Mouse (Mus musculus): ENCODE data around the gene Mrpl48. TPM values are rescaled to one million over a fixed set of nuclear protein-coding genes. Genes with fewer than 3 reads are reported as not detected.
A peak's percentile ranks its signal among the peaks of the same experiment; 100 is the strongest.

The Mrpl48 gene
- total RNA-seq (2021) = 10 to 100 TPM; 62.5 to 73.7 TPM
- long read RNA-seq, experiment 1, full-length matches to known transcripts = 52 of 59 reads
- long read RNA-seq, experiment 1, partial matches to known transcripts = 3 of 59 reads
- long read RNA-seq, experiment 1, other reads (novel, unspliced or antisense) = 4 of 59 reads
- long read RNA-seq, experiment 2, full-length matches to known transcripts = 52 of 56 reads
- long read RNA-seq, experiment 2, partial matches to known transcripts = 2 of 56 reads
- long read RNA-seq, experiment 2, other reads (novel, unspliced or antisense) = 2 of 56 reads

DNA sequence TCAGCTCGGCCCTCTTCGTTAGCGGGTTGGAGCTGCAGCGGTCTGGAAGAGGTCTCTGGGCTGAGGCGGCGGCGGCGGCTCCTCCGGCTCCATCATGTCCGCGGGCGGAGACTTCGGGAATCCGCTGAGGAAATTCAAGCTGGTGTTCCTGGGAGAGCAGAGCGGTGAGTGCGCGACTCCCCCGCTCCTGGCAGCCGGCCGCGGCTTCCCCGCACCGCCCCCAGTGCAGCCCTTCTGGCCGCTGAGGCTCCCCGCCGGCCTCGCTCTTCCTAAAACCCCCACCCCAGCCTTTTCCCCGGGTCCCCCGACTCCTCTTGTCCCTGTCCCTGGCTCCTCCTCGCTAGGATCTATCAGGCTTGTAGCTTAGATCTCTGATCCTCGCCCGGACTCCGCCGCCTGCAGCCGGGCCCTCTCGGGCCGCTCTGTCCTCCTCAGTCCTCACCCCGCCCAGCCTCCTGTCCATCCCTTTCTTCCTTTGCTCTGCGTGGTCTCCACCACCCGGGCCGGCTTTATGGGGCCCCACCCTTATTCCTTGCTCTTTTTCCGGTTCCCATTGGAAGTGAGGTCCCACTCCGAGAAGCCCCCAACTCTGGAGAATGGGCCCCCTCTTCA is at the start of gene Mrpl48:
Mrpl48 (minus strand) TSS at position 172 of the 612 bp plus-strand sequence.
- peak; percentile 71 for DNase-seq

DNA sequence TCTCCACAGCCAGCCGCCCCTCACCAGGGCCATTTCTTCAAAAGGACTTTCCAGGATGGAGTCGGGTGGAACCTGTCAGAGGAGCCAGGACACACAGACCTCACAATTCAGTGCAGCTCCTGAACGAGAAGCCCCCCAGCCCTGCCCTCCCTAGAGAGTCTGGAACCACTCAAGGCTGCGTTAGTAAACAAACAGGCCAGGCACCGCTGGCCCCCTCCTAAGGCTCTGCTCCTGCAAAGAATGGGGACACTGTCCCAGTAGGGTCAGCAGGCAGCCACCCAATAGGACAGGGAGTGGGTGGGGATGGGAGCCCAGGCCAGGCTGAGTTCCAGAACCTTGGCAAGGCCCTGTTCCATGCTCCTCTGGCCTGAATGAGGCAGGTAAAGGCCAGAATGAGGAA is 48.6 kb upstream of the Mrpl48 start:
- no peak for DNase-seq

GRCm38 (mm10) chr7:100654441-100654840 is 46.3 kb upstream of the Mrpl48 start:
- DNase-seq = no peak

DNA sequence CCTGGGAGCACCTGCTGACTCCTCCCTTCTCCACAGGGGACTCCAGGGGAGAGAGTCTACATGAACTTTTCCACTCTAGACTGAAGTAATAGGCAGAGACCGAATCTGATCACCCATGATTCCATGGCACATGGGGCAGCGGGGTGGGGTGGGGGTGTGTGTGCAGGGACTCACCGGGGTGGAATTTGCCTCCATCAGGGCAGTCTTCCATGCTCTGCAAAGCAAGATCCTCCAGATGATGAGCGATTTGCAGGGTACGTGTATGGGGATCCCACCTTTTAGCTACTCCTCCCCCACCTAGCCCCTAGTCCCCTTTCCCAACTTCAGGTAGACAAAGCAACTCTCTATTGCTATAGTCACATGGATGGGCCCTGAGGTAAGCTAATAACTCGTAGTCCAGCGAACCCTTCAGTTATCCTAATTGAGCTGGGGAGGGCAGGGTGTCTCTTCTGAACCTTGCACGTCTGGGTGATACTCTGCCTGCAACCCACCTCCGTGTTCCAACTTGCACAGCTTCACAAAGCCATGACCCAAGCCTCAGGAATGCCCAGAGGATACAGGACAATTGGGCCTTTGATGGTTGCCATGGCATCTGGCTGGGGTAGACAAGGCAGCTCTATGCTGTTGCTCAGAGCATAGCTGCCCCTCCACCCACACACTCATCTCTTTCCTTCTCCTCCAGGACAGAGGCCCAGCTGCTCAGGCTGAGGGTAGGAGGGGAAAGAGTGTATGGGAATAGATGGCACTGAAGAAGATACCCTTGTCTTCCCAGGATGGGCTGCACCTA is 45.6 kb upstream of the Mrpl48 start:
- DNase-seq = no peak

- DNase-seq = no peak
Observed at GRCm38 (mm10) chr7:100651011-100651410, 42.9 kb upstream of the Mrpl48 start.

GRCm38 (mm10) chr7:100650421-100650820 is 42.3 kb upstream of the Mrpl48 start:
- DNase-seq = no peak

DNA sequence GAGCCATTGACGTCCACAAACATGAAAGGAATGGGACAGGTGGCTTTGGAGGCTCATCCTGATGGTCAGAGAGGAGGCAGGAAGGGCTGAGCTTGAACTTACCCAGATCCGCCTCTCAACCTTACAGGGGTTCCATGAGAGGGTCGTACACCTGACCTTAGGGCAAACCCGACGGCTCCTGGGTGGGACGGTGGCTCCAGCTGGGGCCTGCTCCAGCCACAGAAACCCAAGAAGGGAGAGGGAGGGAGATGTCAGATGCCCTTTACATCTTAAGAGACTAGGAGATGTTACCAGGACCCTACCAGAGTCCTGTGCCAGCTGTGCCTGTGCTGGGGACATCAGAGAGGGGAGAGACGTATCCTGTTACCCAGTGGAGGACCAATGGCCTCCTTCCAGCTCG is 41.7 kb upstream of the Mrpl48 start:
- DNase-seq = no peak

- DNase-seq = no peak
Observed at GRCm38 (mm10) chr7:100649095-100649494, 41.0 kb upstream of the Mrpl48 start.

DNA sequence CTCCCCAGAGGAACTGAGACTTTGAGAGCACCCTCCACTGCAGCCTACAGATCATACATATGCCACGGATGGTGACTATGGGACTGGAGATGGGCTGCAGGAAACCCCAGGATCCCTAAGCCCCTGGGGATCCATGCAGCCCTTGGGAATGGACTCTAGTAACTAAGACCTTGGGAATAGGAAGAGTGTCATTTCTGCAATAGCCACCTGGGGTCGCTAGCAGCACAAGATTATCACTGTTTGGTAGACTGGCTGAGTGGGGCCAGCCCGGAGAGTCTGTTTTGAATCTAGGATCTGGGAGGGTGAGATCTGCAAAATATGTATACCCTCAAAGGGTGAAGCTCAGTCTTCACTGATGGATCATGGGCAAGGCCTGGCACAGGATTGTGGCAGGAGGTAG is 37.0 kb upstream of the Mrpl48 start:
- DNase-seq = peak; percentile 79

GRCm38 (mm10) chr7:100642413-100642812 is 34.3 kb upstream of the Mrpl48 start:
- DNase-seq = no peak

GRCm38 (mm10) chr7:100637657-100638056 is 29.6 kb upstream of the Mrpl48 start:
- peak; percentile 37 for DNase-seq

- no peak for DNase-seq
Observed at GRCm38 (mm10) chr7:100624538-100624937, 16.4 kb upstream of the Mrpl48 start.

GRCm38 (mm10) chr7:100622277-100622676 is 14.2 kb upstream of the Mrpl48 start:
- DNase-seq = no peak

DNA sequence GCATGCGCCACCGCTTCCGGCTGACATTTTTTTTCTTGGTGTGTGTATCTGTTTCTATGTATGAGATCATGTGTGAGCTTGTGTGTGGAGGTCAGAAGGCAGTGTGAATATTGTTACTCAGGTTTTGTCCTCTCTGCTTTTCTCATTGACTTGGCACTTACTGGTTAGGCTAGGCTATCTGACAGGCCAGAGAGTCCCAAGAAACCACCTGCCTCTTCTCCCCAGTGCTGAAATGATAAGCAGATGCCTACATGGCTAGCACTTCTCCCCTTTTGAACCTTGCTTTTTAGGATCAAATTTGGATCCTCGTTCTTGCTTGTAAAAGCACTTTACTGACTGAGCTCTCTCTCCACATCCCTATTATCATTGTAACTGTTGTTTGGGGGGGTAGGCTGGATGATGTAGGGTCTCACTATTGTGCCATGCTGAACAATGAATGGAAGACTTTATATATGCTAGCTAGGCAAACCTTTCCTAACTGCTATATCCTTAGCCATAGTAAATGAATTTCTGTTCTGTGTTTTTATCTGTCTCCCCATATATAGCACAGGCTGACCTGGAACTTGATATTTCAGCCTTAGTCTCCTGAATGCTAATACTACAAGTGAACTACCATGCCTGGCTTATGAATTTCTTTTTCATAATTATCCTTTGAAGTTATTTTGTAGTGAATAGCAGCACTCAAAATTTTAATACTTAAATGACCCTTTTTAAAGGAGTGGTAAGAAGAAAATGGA is 8.2 kb upstream of the Mrpl48 start:
- no peak for DNase-seq

DNA sequence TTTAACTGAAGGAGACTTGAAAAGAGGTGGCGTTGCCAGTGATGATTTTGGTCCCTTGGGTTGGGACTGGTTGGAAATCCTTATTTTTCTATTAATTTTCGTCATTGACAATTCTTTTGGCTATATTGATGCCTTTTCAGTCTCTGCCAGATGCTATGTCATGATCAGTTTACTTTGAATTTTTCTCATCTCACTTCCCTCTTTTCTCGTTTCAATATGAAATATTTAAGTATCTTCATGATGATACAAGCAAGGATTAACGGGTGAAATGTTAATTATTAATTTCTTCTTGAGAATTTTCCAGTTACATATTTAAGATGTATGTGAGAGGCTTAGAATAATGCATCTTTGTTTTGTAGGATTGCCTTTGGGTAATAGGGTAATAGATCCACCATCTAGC is 809 bp upstream of the Mrpl48 start:
- no peak for DNase-seq

DNA sequence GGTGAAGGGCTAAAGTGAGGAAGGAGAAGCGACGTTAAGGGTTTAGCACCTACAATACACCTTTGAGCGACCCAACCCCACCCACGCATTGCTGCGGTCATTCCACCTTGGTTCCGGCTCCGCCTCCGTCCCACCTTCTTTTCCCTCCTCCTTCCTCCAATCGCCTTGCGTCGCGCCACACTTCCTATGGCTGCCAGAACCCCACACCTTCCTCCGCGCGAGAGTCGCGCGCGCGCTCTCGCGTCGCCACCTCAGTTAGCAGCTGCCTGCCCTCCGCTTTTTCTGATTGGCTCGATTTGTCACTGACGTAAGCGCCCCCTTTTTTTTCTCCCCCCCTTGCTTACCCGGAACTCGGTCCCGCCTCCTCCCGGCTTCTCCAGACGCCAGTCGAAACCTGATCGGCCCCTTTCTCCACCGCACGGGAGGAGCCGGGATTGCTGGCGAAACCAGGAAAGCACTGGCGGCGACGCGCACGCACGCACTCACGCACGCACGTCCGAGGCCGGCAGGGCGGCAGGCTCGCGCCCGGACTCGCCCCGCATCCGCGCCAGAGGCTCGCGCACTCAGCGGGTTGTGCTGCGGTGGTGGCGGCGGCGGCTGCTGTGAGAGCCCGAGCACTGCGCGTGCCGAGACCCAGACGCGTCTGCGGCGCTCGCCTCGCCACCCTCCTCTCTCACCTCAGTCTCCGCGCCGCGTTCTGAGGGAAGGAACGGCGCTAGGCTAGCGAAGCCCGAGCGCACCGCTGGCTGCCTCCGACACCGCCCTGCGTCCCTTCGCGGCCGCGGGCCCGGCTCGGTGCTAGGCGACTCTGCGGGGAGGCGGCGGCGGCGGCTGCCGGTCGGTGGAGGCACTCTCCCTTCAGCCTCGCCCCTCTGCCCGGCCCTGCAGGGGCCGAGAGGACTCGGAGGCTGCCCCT is 629 bp downstream of the Mrpl48 start, which contains the start of gene Rab6a:
Rab6a (plus strand) TSS at position 197 of the 916 bp plus-strand sequence.
- peak; percentile 98 for DNase-seq

DNA sequence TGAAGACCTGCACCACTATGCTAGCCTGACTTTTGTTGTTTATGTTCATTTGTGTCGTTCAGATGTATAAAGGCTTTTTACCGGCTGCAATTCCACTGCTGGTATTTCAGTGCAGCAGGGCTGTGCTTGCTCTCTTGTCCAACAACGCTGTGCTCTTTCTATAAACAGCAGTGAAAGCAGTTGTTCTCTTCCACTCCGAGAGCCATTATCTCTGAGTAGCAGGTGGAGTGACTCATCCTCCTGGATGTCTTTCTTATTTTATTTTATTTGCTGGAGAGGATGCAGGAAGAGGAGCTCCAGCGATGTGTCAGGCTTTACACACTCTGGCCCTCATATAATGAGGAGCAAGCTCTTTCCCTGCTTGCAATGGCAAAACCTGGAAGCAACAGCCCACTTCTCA is 7.9 kb downstream of the Mrpl48 start:
- no peak for DNase-seq

GRCm38 (mm10) chr7:100593349-100593748 is 14.8 kb downstream of the Mrpl48 start:
- no peak for DNase-seq

GRCm38 (mm10) chr7:100591522-100591852 is 16.6 kb downstream of the Mrpl48 start:
- no peak for DNase-seq

- DNase-seq = peak; percentile 85
Observed at GRCm38 (mm10) chr7:100590845-100591521, 17.1 kb downstream of the Mrpl48 start.

DNA sequence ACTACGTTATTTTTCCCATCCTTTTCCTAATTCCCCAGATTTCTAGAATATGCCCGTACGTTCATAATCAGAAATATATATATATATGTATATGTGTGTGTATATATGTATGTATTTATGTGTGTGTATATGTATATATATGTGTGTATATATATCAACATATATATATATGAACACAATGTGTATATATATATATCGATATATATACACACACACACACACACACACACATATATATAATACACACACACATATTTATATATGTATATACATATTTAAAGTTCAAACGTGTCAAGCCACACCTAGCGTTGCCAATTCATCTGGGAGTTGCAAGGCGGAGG is 17.6 kb downstream of the Mrpl48 start:
- no peak for DNase-seq

All from adrenal gland, postnatal 10 days (tissue).